Mouse (Mus musculus): ENCODE data around the gene Ofcc1.

DNA sequence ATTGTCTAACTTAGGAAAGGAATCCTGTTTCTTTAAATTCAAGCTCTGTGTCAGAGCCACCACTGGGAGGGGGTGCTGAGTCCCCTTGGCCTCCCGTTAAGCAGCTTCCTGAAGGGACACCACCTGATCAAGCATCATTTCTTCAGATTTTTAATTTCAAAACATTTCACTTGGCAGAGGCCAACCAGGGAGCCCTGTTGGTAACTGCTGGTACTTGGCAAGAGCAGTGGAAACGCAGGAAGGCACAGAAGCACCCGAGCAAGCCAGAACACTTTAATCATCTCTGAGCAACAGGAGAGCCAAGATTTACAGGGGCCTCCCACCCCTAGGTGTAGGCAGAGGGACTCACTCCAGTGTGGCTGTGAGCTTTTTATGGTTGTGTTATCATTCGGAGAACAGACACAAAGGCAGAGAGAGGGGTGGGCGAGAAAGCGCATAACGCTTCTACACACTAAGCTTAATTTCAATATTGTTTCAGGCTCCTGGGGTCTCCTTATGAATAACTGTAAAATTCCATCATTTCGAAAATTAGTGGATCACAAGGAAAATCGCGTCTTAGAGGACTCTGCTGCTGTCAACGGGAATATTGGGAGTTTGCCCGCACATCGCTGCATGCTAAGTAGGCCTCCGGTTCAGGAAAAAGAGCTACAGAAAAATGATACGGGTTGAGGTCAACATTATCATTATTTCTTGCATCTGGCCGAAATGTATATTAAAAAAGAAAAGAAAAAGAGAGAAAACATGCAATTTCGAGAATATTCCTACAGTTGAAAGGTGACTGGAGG lies 324.1 kb downstream of the Ofcc1 start:
- TF ChIP-seq CTCF (IDR thresholded peaks at IDR 0.05; ENCODE audit: low read depth), result no peak
- TF ChIP-seq EP300 (IDR thresholded peaks at IDR 0.05; ENCODE audit: low read depth), result no peak
